Mouse (Mus musculus): ENCODE measurements around the gene Serp2.

DNA sequence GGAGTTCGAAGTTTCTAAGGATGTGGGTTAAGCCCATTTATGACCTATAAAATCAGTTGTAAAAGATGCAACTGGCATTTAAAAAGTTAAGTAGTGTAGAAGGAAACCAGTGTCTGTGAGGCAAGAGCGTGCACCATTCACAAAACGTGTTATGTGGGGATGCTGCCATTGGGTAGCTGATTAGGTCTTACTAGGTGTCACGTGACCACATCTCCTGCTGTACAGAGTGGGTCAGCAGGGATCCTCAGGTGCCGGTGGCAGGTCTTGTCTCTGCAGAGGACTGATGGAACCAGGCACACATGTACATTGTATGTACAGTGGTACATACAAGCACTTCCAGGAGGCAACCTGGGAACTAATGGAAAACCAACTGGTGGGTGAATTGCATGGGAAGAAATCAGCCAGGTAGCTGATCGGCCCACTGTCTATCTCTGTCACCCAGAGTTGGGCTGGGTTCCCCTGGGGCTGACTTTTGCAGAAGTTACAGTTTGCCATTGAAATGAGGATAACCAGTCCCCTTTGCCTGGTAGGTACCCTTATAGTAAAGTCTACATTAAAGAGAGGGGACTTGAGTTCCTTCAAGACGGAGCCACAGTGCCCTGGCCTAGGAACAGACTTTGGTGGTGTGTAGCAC, 25.5 kb downstream of the Serp2 start:
- TF ChIP-seq POLR2A (IDR thresholded peaks at IDR 0.05; ENCODE audit: borderline replicate concordance, low read depth, low read length) (no peak), CTCF (IDR thresholded peaks at IDR 0.05; ENCODE audit: low read depth, low read length) (no peak)
